Mouse (Mus musculus) MN1 (cell line): ENCODE data around the gene Zfc3h1.

ENCODE experiments used
- DNase-seq: peaks from one replicate; pipeline ENCODE4 v3.0.0-alpha.2; 2016; ENCODE audit warnings: low spot score

Gene Zfc3h1

GRCm38 (mm10) chr10:115476506-115476905, 91.7 kb downstream of the Zfc3h1 start:
- no peak for DNase-seq

GRCm38 (mm10) chr10:115478441-115479141, 93.8 kb downstream of the Zfc3h1 start:
- peak; percentile 64 for DNase-seq
